Mouse (Mus musculus) spleen, adult 18-20 months (tissue): ENCODE results near the gene Mapre1.
"Not testable (repeated sequence)": the region's sequence is repeated elsewhere in the genome, so short reads cannot be mapped to it uniquely, and the experiment has no call there.

Source experiments
- DNase-seq, 2 experiments: peaks; one replicate each; pipeline ENCODE4 v3.0.0; 2022; ENCODE audit warnings: mixed read lengths in 2 of 2

Gene Mapre1

GRCm38 (mm10) chr2:153740500-153741436 lies at the start of gene Mapre1:
Mapre1 (plus strand) TSS chr2:153741274.
- DNase-seq = peak; percentile 99

DNA sequence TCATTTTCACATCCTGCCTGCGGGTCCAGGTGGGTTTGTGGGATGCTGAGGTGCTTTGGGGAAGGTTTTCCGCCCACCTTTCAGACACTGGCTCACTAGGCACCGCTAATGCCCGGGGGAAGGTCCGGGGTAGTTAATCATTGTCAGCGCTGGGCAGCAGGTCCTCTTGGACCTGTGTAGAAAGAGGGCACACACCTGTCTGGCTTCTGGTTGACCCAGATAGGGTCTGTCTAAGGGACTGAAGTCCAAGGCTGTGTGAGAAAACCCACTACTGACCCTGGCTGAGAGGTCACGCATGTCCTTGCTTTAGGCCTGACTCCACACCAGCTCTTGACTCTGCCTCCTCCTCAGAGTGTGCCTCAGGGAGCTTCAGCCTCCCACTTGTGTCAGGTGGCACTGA lies 47.7 kb upstream of the Mapre1 start:
- not testable (repeated sequence) for DNase-seq

GRCm38 (mm10) chr2:153694462-153695085 lies 46.5 kb upstream of the Mapre1 start:
- peak; percentile 13 to 67 for DNase-seq

DNA sequence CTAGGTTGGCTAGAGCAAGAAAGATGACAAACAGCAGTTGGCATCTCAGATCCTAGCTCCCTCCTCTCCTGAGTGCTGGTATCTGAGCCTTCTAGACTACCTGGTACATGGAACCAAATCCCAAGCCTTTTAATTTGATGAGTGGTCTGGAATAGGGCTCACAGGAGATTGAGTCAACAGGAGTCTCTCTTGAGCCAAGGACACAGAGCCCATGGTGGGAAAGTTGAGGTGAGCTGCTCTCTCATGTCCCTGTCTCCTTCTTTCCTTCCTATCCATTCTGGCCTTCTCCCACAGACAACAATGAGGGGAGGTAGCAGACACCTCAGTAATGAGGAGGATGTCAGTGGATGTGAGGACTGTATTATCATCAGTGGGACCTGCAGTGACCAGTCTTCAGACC lies 44.7 kb upstream of the Mapre1 start, which contains the start of gene Dnmt3c:
Gene Dnmt3c, plus strand, starts transcription at position 301 of the 400 bp plus-strand sequence.
- no peak for DNase-seq

GRCm38 (mm10) chr2:153703389-153703788 lies 37.7 kb upstream of the Mapre1 start:
- no peak for DNase-seq

DNA sequence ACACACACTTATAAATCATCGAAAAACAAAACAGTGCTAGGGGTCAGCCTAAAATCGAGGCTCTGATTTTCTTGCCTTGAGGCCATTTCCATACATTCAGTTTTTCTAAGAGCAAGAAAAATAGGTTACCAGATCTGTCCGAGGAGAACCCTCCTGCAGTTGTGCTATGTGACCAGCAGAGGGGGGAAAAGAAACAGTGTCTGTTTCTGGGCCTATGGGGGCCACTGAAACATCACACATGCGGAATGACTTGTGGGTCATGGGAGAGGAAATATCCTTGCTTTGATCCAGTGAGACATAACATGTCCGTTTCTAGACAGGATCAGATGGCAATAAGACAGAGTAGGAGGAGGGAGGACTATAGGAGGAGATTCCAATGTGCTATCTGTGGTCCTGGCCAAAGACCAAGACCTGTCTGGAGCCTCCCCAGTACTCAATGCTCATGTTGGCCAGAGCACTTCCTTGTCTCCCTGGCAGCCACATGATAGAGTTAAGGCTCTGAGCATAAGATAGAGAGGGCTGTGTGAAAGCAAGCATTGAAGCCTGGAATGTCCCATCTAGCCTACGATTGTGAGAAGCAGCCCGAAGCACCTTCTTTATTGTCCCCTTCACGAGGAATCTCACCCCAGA lies 30.3 kb upstream of the Mapre1 start:
- DNase-seq = no peak

- DNase-seq = no peak
Measured at GRCm38 (mm10) chr2:153712646-153713091, 28.4 kb upstream of the Mapre1 start.

DNA sequence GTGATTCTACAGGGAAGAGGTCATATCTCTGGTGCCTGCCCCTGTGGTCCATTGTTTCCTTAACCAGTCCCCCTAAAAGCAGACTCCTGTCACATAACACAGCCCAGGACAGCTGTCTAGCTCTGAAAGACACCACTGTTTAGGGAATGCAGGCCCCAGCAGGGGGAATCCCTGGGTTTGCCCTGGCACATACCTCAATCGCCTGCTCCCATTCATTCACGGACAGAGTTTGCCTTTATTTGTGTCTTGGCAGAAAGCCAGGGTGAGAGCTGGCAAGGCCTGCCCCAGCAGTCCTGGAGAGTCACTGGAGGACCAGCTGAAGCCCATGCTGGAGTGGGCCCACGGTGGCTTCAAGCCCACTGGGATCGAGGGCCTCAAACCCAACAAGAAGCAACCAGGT lies 27.8 kb upstream of the Mapre1 start:
- no peak for DNase-seq

GRCm38 (mm10) chr2:153717861-153718260 lies 23.2 kb upstream of the Mapre1 start:
- not testable (repeated sequence) for DNase-seq

DNA sequence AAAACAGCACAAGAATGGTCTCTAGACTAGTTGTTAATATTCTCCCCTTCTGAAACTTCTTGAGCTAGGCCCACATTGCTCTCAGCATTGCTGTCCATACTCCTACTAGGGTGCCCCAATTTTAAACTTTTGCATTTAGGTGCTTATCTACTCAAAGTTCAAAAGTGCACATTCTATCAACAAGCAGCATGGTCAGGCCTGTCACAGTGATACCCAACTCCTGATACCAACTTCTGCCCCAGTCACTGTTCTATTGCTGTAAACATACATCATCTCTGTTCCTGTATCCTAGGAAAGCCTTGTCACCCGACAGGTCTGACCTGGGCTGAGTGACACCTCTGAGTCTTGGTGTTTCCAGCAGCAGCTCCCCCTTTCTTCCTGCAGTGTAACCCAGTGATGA lies 18.0 kb upstream of the Mapre1 start:
- no peak for DNase-seq

DNA sequence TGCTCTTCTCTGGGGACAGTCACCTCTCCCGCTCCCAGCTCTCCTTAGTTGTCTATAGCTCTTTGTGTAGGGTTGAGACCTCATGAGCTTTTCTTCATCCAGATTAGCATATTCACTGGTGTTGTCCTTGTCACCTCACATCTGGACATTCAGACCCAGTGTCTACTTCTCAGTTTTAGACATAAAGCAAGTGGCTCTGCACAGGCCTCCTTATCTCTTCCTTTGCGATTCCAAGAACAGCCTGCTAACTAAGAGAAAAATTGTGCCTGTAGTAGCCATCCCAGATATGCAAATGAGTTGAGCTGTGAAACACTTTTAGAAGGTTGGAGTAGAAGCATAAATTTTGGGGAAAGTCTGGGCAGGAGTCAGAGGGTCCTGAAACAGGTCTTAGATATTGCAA lies 16.6 kb upstream of the Mapre1 start:
- no peak for DNase-seq

DNA sequence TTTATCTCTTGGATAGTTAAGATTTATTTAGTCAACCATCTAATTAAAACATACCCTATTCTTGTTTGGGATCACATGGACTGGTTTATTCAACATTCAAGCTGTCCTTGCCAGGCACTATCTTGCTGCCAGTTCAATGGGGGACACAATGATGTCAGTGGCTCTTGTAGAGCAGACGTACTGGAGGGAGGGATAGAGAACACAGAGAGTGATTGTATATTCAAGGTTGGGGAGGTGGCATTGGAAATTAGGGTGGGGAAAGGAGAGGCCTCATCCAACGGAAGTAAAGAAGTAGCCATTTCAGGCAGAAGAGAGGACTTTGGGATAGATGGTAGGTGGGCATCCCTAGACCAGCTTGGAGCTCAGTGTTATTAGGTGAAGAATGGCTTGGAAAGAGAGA lies 16.2 kb upstream of the Mapre1 start:
- DNase-seq = no peak

DNA sequence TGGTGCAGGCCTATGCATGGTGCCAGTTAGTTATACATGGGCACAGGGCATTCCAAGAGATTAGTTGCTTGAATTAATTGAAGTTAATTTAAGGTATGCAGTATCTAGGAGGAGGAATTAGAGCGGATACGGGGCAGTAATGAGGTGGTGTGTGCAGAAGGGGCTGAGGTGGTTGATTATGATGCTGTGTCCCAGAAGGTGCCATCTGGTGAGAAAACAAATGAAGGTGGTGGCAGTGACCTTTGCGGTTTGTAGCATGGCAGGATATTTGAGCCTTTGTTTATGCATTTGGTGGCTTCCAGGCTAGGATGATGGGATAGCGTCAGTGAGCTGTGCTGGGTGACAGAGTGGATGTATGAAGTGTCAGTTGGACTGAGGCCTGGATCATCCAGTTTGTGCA lies 15.8 kb upstream of the Mapre1 start:
- DNase-seq = no peak

DNA sequence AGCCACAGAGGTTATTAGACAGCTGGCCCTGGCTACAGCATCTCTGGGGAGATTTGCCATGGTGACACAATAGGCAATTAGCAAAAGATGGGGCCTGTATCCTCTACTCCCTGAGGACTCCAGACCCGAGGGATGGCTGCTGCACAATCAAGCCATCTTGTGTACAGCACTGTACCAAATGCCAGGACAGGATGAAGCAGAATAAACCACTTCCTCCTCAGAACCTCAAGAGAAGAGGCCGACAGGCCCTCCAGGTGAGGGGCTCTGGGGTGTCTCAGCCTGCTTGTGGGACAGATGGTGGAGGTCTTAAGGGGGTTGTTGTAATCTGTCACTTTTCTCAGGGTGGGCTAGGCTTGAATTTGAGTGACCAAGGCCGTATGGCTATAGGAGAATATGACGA lies 7.0 kb upstream of the Mapre1 start:
- no peak for DNase-seq

DNA sequence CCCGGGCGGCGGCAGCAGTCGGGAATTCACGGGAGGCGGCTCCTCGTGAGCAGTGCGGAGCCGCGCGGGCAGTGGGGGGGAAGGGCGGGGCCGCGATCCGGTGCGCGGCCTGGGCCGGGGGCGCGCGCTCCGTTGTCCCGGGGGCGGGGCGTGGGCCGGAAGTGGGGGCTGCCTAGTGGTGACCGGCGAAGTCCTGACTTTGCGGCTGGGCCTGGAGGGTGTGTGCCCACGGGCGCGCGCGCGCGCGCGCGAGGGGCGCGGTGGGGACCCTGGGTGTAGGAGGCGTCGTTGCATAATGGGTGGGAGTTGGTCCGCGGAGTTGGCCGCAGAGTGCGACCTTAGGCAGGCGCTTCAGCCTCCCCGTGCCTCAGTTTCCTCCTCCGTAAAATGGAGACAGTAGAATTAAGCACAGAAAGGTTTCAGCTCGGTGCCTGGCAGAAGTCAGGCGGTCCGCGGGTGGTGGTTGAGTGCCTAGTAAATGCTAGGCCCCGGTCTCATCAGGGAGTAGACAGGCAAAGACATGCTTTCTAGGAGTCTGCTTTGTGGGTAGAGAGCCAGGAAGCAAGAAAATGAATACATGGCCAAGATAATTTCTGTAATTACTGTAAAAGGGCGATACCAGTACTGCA lies 477 bp downstream of the Mapre1 start:
- no peak for DNase-seq

DNA sequence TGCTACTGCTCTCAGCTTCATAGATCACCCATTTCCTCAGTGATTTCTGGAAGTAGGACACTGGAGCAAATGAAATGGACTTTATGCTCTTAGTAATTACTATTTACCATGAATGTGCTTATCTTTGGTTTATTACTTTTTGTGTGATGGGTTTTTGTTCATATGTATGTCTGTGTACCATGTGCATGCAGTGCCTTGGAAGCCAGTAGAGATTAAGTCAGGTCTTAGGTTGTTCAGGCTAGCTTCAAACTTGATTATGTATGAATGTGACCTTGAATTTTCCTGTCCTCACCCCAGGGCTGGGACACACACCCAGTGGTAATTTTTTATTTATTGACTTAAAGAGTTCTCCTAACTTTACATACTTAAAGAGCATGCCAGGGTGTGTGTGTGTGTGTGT lies 6.9 kb downstream of the Mapre1 start:
- DNase-seq = no peak

DNA sequence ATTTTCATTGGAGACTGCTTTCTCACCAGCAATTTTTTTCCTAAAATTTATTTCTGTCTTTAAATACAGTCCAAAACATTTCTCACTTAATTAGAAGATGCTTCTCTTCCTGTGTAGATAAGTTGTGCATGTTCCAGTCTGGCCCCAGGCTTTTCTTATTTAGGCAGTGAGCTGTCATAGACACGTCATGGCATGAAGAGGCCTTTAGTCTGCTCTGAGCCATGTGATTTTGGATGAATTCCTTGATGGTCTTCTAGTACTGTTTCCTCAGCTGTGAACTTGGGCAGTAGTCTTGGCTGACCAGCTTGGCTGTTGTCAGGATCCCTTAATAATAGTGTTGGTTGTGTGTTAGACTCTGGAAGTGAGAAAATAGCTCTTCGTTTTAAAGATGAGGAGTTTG lies 9.3 kb downstream of the Mapre1 start:
- no peak for DNase-seq

DNA sequence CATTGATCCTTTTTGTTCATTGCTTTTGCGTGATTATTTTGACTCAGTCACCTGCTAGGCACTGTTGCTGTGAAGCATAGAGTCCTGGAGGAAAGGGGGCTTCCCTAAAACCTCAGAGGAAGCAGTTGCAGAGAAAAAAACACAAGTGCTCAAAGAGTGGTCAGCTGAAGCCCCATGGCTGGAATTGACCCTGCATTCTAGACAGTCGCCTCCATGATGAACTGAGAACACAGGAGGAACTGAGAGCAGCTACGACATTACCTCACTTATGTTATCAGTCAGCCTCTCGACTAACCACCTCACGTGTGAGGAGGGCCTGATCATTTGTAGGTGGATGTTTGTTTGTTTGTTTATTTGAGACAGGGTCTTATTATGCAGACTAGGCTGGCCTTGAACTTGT lies 21.0 kb downstream of the Mapre1 start:
- DNase-seq = no peak

DNA sequence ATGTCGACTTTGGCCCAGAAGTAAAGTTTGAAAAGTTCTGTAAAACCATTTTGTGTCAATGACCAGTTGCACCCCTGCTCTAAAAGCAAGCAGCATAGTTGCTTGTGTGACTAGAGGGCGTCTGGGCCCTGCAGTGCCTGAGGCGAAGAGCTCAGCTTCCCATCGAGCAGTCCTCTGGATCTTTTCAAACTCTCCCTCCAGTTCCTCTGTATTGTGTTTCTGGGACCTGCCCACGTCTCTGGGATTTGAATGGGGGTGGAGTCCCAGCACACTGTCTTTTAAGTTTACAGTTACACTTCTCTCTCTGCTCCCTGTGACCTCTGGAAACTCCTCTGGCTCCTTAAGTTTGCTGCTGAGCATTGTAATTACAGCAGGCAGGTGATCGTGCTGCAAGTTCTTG lies 26.4 kb downstream of the Mapre1 start:
- DNase-seq = no peak

DNA sequence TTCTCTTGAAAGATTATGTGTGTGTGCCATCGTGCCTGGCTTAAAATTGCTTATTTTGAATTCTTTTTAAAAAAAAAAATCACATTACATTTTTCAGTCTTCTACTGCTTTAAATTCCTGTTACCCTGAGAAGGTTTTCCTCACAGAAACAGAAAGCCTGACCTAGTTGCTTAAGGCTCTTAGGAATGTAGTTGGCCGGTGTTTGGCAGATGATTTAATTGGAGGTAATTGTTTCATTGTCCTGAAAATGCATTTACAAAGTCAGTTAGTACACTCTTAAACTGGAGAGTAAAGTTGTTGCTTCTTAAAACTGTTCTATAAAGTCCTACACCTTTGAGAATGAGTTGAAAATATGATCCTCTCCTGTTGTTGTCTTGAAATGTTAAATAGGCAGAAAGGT lies 27.8 kb downstream of the Mapre1 start:
- no peak for DNase-seq

DNA sequence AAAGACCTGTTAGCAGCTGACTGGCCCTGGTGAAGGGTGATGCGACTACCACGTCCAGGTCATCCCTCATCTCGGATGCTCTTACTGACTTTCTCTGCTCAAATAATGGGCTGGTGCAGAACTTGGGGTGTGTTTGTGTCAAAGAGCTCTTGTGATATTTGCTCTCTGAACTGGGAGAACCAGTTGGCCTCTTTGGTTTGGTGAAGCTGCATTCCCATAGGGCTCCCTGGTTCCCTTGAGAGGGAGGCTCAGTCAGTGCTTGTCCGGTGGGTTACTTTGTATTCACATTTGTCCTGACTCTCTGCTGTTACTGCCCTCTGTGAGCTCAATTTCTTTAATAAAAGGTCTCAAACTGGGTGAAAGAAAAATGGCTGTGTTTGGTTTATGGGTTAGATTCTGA lies 31.9 kb downstream of the Mapre1 start:
- DNase-seq = no peak

GRCm38 (mm10) chr2:153775472-153775871 lies 34.4 kb downstream of the Mapre1 start:
- no peak for DNase-seq
